Mouse (Mus musculus) liver, embryonic 12.5 days (tissue): ENCODE measurements at regions not wholly inside any gene's neighbourhood (a gene's known extent, or its start where the extent isn't known, plus 50 kb on each side); places are given as distances from the start of the nearest gene placed in this dataset.

ENCODE experiments used
- ATAC-seq: fragments of 200-750 bp; cut with Nextera tagmentation; 2 replicates; pipeline ENCODE4 v1.8.0; 2017; ENCODE audit warnings: moderate number of reproducible peaks, mild to moderate bottlenecking, moderate library complexity
- H3K27ac ChIP-seq: fragments of 300-500 bp; sonication (generic); 2 replicates; pipeline ENCODE4 v1.5.1; 2016; ENCODE audit warnings: mild to moderate bottlenecking
- H3K27me3 ChIP-seq: fragments of 300-500 bp; sonication (generic); replicated peaks from 2 replicates; pipeline ENCODE4 v1.6.1; 2016; ENCODE audit warnings: mild to moderate bottlenecking, moderate library complexity
- H3K36me3 ChIP-seq: fragments of 300-500 bp; sonication (generic); 2 replicates; pipeline ENCODE4 v1.6.1; 2016; ENCODE audit warnings: mild to moderate bottlenecking, moderate library complexity
- H3K4me1 ChIP-seq: fragments of 300-500 bp; sonication (generic); 2 replicates; pipeline ENCODE4 v1.6.1; 2016
- H3K4me2 ChIP-seq: fragments of 300-500 bp; sonication (generic); 2 replicates; pipeline ENCODE4 v1.6.1; 2016; ENCODE audit warnings: mild to moderate bottlenecking, moderate library complexity
- H3K4me3 ChIP-seq: fragments of 300-500 bp; sonication (generic); 2 replicates; pipeline ENCODE4 v1.5.1; 2016; ENCODE audit warnings: mild to moderate bottlenecking, moderate library complexity
- H3K9ac ChIP-seq: fragments of 300-500 bp; sonication (generic); 2 replicates; pipeline ENCODE4 v1.6.1; 2016; ENCODE audit warnings: mild to moderate bottlenecking, moderate library complexity
- H3K9me3 ChIP-seq: fragments of 300-500 bp; sonication (generic); replicated peaks from 2 replicates; pipeline ENCODE4 v1.6.1; 2016; ENCODE audit warnings: mild to moderate bottlenecking, moderate library complexity
- WGBS: fragments of 180-500 bp; shearing (Covaris S2); methylation state at CpG from one replicate; pipeline ENCODE4 v1.1.7; 2016; ENCODE audit not compliant: insufficient replicate concordance; 5-methylcytosine and 5-hydroxymethylcytosine counted together

- H3K27ac ChIP-seq, result no peak overlapping the region
- no peak for ATAC-seq
- H3K9me3 ChIP-seq, result no peaks in the 10 kb centered on the region
- H3K9ac ChIP-seq, result no peak overlapping the region
- no peak overlapping the region for H3K4me2 ChIP-seq
- H3K4me1 ChIP-seq, result no peaks in the 10 kb centered on the region
- no peak overlapping the region for H3K4me3 ChIP-seq
- no peaks in the 10 kb centered on the region for H3K36me3 ChIP-seq
- H3K27me3 ChIP-seq, result no peaks in the 10 kb centered on the region
- 72% methylated on average over 10 of the region's 10 CpGs for WGBS
Measured at GRCm38 (mm10) chr11:18712642-18713053, 306.1 kb downstream of the Meis1 start.

DNA sequence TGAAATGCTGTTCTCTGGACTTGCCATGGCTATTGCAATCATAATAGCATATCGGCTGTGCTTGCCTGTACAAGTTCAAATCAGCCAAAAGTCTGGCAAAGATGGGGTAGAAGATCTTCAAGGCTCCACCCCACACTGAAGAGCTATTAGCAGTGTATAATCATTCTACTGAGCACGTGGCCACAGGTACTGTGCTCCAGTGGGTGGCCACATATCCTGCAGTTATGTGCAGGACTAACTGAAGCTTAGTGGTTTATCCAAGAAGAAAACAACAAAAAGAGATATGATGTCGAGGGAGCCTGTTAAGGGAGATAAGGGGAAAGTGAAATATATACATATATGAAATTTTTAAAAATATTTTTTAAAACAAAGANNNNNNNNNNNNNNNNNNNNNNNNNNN is 309.2 kb downstream of the Meis1 start:
- ATAC-seq, result no peak
- 51% methylated on average over 3 of the region's 3 CpGs for WGBS

DNA sequence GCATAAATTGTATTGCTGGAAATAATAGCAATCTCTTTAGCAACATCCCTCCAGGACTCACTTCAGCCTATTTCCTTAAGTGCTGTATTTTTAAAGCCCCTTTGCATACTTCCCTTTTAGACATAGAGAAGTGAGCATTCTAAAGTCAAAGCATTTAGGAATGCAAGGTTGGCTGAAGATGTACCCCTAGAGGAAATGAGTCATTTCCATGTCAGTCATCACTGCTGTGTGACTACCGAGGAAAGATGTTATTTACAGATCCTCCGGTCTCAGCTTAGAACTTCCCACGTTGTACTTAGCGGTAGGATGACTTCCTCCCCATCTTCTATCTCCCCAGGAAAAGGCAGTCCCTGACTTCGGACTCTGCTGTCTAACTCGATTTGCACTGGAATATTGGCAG is 337.2 kb downstream of the Meis1 start:
- 28% methylated on average over 6 of the region's 6 CpGs for WGBS
- ATAC-seq, result no peak
- H3K36me3 ChIP-seq, result no peaks in the 10 kb centered on the region
- H3K9ac ChIP-seq, result no peak overlapping the region
- no peaks in the 10 kb centered on the region for H3K4me1 ChIP-seq
- no peaks in the 10 kb centered on the region for H3K27me3 ChIP-seq
- H3K27ac ChIP-seq, result no peak overlapping the region
- no peaks in the 10 kb centered on the region for H3K9me3 ChIP-seq
- no peak overlapping the region for H3K4me2 ChIP-seq
- no peak overlapping the region for H3K4me3 ChIP-seq

More for the DNA sequence above, 309.2 kb downstream of the Meis1 start:
- H3K9me3 ChIP-seq, result no peaks in the 10 kb centered on the region
- H3K4me1 ChIP-seq, result no peaks in the 10 kb centered on the region
- no peak overlapping the region for H3K4me2 ChIP-seq
- H3K36me3 ChIP-seq, result no peaks in the 10 kb centered on the region
- no peak overlapping the region for H3K4me3 ChIP-seq
- H3K27me3 ChIP-seq, result no peaks in the 10 kb centered on the region
- no peak overlapping the region for H3K27ac ChIP-seq
- H3K9ac ChIP-seq, result no peak overlapping the region

DNA sequence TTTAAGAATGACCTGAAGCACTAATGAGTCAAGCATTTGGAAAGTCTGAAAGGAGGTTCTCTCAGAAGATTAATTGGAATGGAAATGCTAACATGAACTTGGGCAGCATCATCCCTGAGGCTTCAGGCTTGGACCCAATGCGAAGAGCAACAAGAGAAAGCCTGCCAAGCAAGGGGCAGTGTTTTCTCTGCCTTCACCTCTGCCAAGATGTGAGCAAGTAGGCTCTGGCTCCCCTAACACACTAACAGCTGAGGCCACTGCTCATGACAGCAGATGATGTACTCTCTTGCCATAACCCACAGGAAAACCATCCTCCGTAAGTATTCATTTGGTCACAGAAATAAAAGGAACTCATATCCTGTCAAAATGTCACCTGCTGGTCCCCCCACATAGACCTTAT is 341.9 kb downstream of the Meis1 start:
- 61% methylated on average over 2 of the region's 2 CpGs for WGBS
- ATAC-seq, result no peak
- H3K4me3 ChIP-seq, result no peak overlapping the region
- no peaks in the 10 kb centered on the region for H3K4me1 ChIP-seq
- H3K27ac ChIP-seq, result no peak overlapping the region
- H3K9me3 ChIP-seq, result no peaks in the 10 kb centered on the region
- no peak overlapping the region for H3K9ac ChIP-seq
- no peaks in the 10 kb centered on the region for H3K36me3 ChIP-seq
- no peaks in the 10 kb centered on the region for H3K27me3 ChIP-seq
- no peak overlapping the region for H3K4me2 ChIP-seq

DNA sequence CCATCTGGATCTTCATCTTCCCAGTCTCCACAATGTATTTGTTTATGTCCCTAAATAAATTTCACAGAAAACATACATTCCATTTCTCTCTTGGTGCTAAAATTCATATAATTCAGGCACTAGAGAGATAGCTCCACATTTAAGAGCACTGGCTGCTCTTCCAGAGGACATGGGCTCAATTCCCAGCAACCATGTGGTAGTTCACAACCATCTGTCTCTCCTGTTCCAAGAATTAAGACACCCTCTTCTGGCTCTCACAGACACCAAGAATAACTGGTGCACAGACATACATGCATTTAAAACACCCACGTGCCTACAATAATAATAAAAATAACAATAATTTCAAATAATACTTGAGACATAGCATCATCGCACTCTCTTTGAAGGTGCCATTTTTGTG is 347.8 kb downstream of the Meis1 start:
- H3K4me1 ChIP-seq, result no peaks in the 10 kb centered on the region
- WGBS, result 62% methylated on average over 2 of the region's 2 CpGs

DNA sequence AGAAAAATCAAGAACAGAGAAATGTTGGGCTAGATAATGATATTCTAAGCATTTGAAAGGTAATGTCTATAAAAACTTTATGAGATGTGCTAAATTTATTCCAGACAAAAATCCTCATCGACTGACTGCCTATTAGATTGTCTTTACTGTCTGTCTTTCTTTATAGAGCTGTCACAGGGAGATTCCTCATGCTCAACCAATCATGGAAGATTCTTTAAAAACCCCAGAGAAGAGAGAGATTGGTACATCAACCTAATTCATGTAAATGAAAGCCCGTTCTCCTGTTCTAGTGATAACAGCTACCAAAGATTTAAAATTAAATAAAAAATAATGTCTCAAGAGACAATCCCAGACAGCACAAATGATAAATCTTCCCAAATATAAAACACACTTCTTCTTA is 349.5 kb downstream of the Meis1 start:
- Histone ChIP-seq H3K9ac (no peak overlapping the region), H3K4me1 (no peaks in the 10 kb centered on the region), H3K4me3 (no peak overlapping the region), H3K4me2 (no peak overlapping the region), H3K36me3 (no peaks in the 10 kb centered on the region), H3K9me3 (no peaks in the 10 kb centered on the region), H3K27me3 (no peaks in the 10 kb centered on the region), H3K27ac (no peak overlapping the region)
- ATAC-seq, result no peak
- WGBS, result 65% methylated on average over 2 of the region's 2 CpGs

More for the DNA sequence above, 347.8 kb downstream of the Meis1 start:
- no peak for ATAC-seq
- H3K27ac ChIP-seq, result no peak overlapping the region
- no peaks in the 10 kb centered on the region for H3K9me3 ChIP-seq
- no peak overlapping the region for H3K9ac ChIP-seq
- H3K4me2 ChIP-seq, result no peak overlapping the region
- H3K36me3 ChIP-seq, result no peaks in the 10 kb centered on the region
- no peaks in the 10 kb centered on the region for H3K27me3 ChIP-seq
- no peak overlapping the region for H3K4me3 ChIP-seq

- Histone ChIP-seq H3K4me3 (no peak overlapping the region), H3K9ac (no peak overlapping the region), H3K4me1 (no peaks in the 10 kb centered on the region), H3K4me2 (no peak overlapping the region), H3K9me3 (no peaks in the 10 kb centered on the region), H3K36me3 (no peaks in the 10 kb centered on the region), H3K27ac (no peak overlapping the region), H3K27me3 (no peaks in the 10 kb centered on the region)
- no peak for ATAC-seq
- WGBS, result 58% methylated on average over 1 of the region's 1 CpGs
Measured at GRCm38 (mm10) chr11:18656358-18656757, 362.4 kb downstream of the Meis1 start.

DNA sequence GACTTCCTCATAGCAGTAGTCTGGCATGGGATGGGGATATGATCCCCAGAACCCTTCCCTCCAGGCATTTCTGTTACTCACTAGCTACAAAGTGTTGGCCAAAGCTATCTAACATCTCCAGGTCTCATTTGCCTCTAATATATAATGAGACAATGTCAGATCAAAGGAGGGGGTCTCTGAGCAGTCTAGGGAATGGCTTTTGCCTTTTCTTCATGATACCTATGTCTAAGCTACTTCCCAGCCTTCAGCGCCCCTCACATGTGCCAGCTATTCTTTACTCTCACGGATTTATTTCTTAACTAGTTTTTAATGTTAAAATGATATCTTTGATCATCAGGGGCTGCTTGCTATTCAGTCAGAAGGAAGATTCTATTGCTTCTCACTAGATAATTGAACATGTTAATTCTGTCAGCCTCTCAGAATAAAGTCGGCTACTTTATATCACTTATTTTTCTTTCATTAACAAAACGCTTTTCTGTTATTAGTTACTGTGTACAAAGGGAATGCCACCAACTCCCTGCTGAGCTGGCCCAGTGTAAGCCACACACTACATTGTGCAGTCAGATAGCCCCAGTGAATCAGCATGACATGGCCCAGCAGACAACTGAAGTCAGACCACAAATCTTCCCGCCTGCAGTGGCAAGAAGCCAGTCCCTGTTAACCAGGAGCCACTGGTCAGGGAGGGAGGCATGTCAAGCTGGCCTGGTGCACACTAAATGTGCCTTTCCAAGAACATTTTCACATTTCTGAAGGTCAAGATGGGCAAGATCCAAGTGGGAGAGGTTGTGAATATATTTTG is 386.6 kb downstream of the Meis1 start:
- Histone ChIP-seq H3K4me1 (no peaks in the 10 kb centered on the region), H3K27ac (no peak overlapping the region), H3K27me3 (no peaks in the 10 kb centered on the region), H3K9me3 (no peaks in the 10 kb centered on the region), H3K9ac (no peak overlapping the region), H3K36me3 (no peaks in the 10 kb centered on the region), H3K4me3 (no peak overlapping the region), H3K4me2 (no peak overlapping the region)
- ATAC-seq, result no peak
- 55% methylated on average over 5 of the region's 5 CpGs for WGBS

DNA sequence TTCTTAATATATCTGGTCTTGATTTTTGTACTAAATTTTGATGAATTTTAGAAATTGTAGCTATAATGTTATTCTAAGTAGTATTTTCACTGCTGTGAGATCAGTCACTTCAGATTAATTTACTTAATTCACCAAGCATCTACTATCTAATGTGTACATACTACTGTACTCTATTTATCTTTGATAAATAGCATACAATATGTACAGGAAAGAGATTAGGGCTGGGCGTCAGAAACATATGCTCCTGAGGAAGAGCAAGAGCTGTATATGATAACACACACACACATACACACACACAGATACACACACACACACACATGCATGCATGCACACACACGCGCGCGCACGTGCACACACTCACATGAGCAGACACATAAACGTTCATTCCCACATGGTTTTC is 387.2 kb downstream of the Meis1 start:
- no peak for ATAC-seq
- H3K27me3 ChIP-seq, result no peaks in the 10 kb centered on the region
- no peak overlapping the region for H3K4me2 ChIP-seq
- WGBS, result 78% methylated on average over 7 of the region's 7 CpGs
- H3K4me1 ChIP-seq, result no peaks in the 10 kb centered on the region
- no peaks in the 10 kb centered on the region for H3K9me3 ChIP-seq
- no peaks in the 10 kb centered on the region for H3K36me3 ChIP-seq
- H3K27ac ChIP-seq, result no peak overlapping the region
- no peak overlapping the region for H3K9ac ChIP-seq
- H3K4me3 ChIP-seq, result no peak overlapping the region

DNA sequence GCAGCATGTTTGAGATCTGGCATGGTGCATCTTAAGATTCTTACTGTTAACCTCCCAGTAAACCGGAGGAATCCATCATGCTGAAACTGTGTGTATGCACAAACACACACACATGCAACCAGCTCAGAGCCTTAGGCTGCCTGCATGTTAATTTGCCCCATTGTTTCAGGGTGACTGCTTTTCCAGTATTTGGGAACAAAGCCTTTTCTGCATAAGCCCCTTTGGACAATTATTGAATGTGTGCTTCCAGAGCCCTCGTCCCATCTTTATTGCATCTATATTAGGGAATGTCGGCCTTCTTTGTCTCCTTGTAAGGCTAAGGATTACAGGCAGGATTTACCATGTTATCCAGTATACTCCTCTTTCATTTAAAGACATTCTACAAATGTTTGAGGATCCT is 397.0 kb downstream of the Meis1 start:
- Histone ChIP-seq H3K9me3 (no peaks in the 10 kb centered on the region), H3K4me3 (no peak overlapping the region), H3K4me2 (no peak overlapping the region), H3K4me1 (no peaks in the 10 kb centered on the region), H3K27ac (no peak overlapping the region), H3K36me3 (no peaks in the 10 kb centered on the region), H3K9ac (no peak overlapping the region), H3K27me3 (no peaks in the 10 kb centered on the region)
- ATAC-seq, result no peak
- WGBS, result 52% methylated on average over 3 of the region's 3 CpGs

- no peak overlapping the region for H3K4me2 ChIP-seq
- no peaks in the 10 kb centered on the region for H3K36me3 ChIP-seq
- no peak for ATAC-seq
- no peak overlapping the region for H3K9ac ChIP-seq
- no peak overlapping the region for H3K4me3 ChIP-seq
- H3K4me1 ChIP-seq, result no peaks in the 10 kb centered on the region
- H3K27me3 ChIP-seq, result no peaks in the 10 kb centered on the region
- H3K9me3 ChIP-seq, result no peaks in the 10 kb centered on the region
- WGBS, result 67% methylated on average over 6 of the region's 6 CpGs
- H3K27ac ChIP-seq, result no peak overlapping the region
Measured at GRCm38 (mm10) chr11:18604836-18605235, 413.9 kb downstream of the Meis1 start.

GRCm38 (mm10) chr11:18601568-18602182 is 417.1 kb downstream of the Meis1 start:
- H3K4me3 ChIP-seq, result no peak overlapping the region
- H3K4me1 ChIP-seq, result no peaks in the 10 kb centered on the region
- no peak overlapping the region for H3K9ac ChIP-seq
- no peaks in the 10 kb centered on the region for H3K36me3 ChIP-seq
- 65% methylated on average over 6 of the region's 6 CpGs for WGBS
- H3K4me2 ChIP-seq, result no peak overlapping the region
- H3K27ac ChIP-seq, result no peak overlapping the region
- no peak for ATAC-seq
- no peaks in the 10 kb centered on the region for H3K9me3 ChIP-seq
- no peaks in the 10 kb centered on the region for H3K27me3 ChIP-seq
